ENCODE assay signal across 10 mouse cellular contexts in genomic region chr2:32730854-32731253, GRCm38 (mm10). TPM values are rescaled to one million over a fixed set of nuclear protein-coding genes. Genes with fewer than 3 reads are reported as not detected.
DNase-seq lines count a peak whose midpoint lies in the region; ATAC-seq and TF ChIP-seq lines count a peak whose summit lies in the region.
"Had no signal": no experiment of that assay in that cellular context is flagged by ENCODE, and none has a peak within 500 bp of the region (broad histone marks: within the 10 kb centered on the region; RNA-seq: fewer than 3 reads in every experiment).

No protein-coding gene starts in this region.

- no peaks in the 10 kb centered on the region for H3K9me3 ChIP-seq in kidney, embryonic 14.5 days (ENCODE audit: control insufficient read depth, low read length)
- H3K9me3 ChIP-seq in embryonic facial prominence, embryonic 12.5 days = no peaks in the 10 kb centered on the region
- no peaks in the 10 kb centered on the region for H3K9me3 ChIP-seq in intestine, postnatal 0 days (ENCODE audit: control insufficient read depth)

- TF ChIP-seq CTCF in intestine, postnatal 0 days (IDR thresholded peaks at IDR 0.05; ENCODE audit: low read depth) = no peak

- no peak overlapping the region for H3K9ac ChIP-seq in kidney, embryonic 14.5 days (ENCODE audit: low read depth, low read length)
- no peak overlapping the region for H3K9ac ChIP-seq in embryonic facial prominence, embryonic 12.5 days
- no peak overlapping the region; the same call in 1 of the 2 replicates for H3K9ac ChIP-seq in intestine, postnatal 0 days (ENCODE audit: low read depth, low read length)
- H3K9ac ChIP-seq: liver, embryonic 14.5 days had no signal

- no peaks in the 10 kb centered on the region for H3K36me3 ChIP-seq in kidney, embryonic 14.5 days (ENCODE audit: control insufficient read depth, insufficient read depth, low read length)
- no peaks in the 10 kb centered on the region for H3K36me3 ChIP-seq in embryonic facial prominence, embryonic 12.5 days
- H3K36me3 ChIP-seq in intestine, postnatal 0 days (ENCODE audit: control insufficient read depth, insufficient read depth) = no peaks in the 10 kb centered on the region

- peaks cover 26% of the 10 kb centered on the region for H3K4me1 ChIP-seq in kidney, embryonic 14.5 days (ENCODE audit: control insufficient read depth, insufficient read depth, low read length)
- H3K4me1 ChIP-seq in embryonic facial prominence, embryonic 12.5 days = peaks cover 54% of the 10 kb centered on the region
- no peaks in the 10 kb centered on the region for H3K4me1 ChIP-seq in intestine, postnatal 0 days (replicated peaks; ENCODE audit: control insufficient read depth, insufficient read depth, low read length)

- peak overlapping the region; percentile 71; the same call in 1 of the 2 replicates for H3K27ac ChIP-seq in kidney, embryonic 14.5 days (ENCODE audit: low read depth, low read length)
- H3K27ac ChIP-seq in embryonic facial prominence, embryonic 12.5 days = peak overlapping the region; percentile 81
- 0 out of 2 replicates have a peak overlapping the region, but pooled peaks have one; percentile 28 for H3K27ac ChIP-seq in intestine, postnatal 0 days (ENCODE audit: low read depth, low read length)
- H3K27ac ChIP-seq: liver, embryonic 14.5 days had no signal

- no peak for DNase-seq in kidney, adult 8-10 months
- peak; percentile 83 for DNase-seq in mesoderm, embryonic 11.5 days (ENCODE audit: low read depth, low spot score)
- DNase-seq in retina, embryonic 14.5 days (ENCODE audit: low spot score) = no peak
- DNase-seq in urinary bladder, postnatal 25 days (ENCODE audit: low spot score) = no peak
- DNase-seq: gastrocnemius, postnatal 25 days had no signal

- peak overlapping the region; percentile 29 for H3K4me2 ChIP-seq in kidney, embryonic 14.5 days (replicated peaks; ENCODE audit: low read depth, low read length)
- H3K4me2 ChIP-seq in embryonic facial prominence, embryonic 12.5 days (replicated peaks) = peak overlapping the region; percentile 28
- no peak overlapping the region for H3K4me2 ChIP-seq in intestine, postnatal 0 days (replicated peaks; ENCODE audit: low read depth)

- 17% methylated on average over 11 of the region's 11 CpGs for WGBS in kidney, embryonic 14.5 days
- 13% methylated on average over 11 of the region's 11 CpGs for WGBS in embryonic facial prominence, embryonic 12.5 days
- 49% methylated on average over 11 of the region's 11 CpGs for WGBS in intestine, postnatal 0 days

- H3K27me3 ChIP-seq in kidney, embryonic 14.5 days (ENCODE audit: control insufficient read depth, insufficient read depth, low read length) = no peaks in the 10 kb centered on the region
- H3K27me3 ChIP-seq in embryonic facial prominence, embryonic 12.5 days = no peaks in the 10 kb centered on the region
- H3K27me3 ChIP-seq in intestine, postnatal 0 days (replicated peaks; ENCODE audit: control insufficient read depth, insufficient read depth, low read length) = no peaks in the 10 kb centered on the region

- no peak overlapping the region; the same call in 1 of the 2 replicates for H3K4me3 ChIP-seq in kidney, embryonic 14.5 days (ENCODE audit: low read length)
- H3K4me3 ChIP-seq in embryonic facial prominence, embryonic 12.5 days = peak overlapping the region; percentile 9; the same call in 1 of the 2 replicates
- H3K4me3 ChIP-seq in intestine, postnatal 0 days (ENCODE audit: low read depth, low read length) = no peak overlapping the region

- ATAC-seq in kidney, embryonic 14.5 days (ENCODE audit: low FRiP score, low TSS enrichment) = no peak
- peak; percentile 54; the same call in 1 of the 2 replicates for ATAC-seq in embryonic facial prominence, embryonic 12.5 days (ENCODE audit: insufficient number of reproducible peaks, insufficient read depth, low FRiP score, low TSS enrichment)
- ATAC-seq in intestine, postnatal 0 days = no peak
- ATAC-seq in activated CD4-positive, CD25-positive, alpha-beta regulatory T cell, adult 4 months = no peak

RNA-seq across cellular contexts. Expression of gene 6330409D20Rik, which starts 10.0 kb away (rescaled TPM):
- not detected in 2 replicates for polyA plus RNA-seq in kidney, embryonic 14.5 days (2014; fragmentation: Nextera tagmentation; extraction: Ambion mirVana)
- 0.34 and 0.43 TPM in 2 replicates for polyA plus RNA-seq in embryonic facial prominence, embryonic 12.5 days (2016; fragmentation: Nextera tagmentation; extraction: Ambion mirVana)
- 0.18 TPM in 2 replicates for polyA plus RNA-seq in intestine, postnatal 0 days (2015; fragmentation: Nextera tagmentation; extraction: Ambion mirVana)
- under 1 TPM in 1 of 2 experiments, not detected in 1; 0.99 TPM for polyA plus RNA-seq in activated CD4-positive, CD25-positive, alpha-beta regulatory T cell, adult 4 months (2017; shearing (Covaris generic))

RNA-seq across cellular contexts. Expression of gene Sh2d3c, which starts 10.0 kb away (rescaled TPM):
- 19.8 and 25.4 TPM in 2 replicates for polyA plus RNA-seq in kidney, embryonic 14.5 days (2014; fragmentation: Nextera tagmentation; extraction: Ambion mirVana)
- 27.6 and 29.1 TPM in 2 replicates for polyA plus RNA-seq in embryonic facial prominence, embryonic 12.5 days (2016; fragmentation: Nextera tagmentation; extraction: Ambion mirVana)
- polyA plus RNA-seq in intestine, postnatal 0 days (2015; fragmentation: Nextera tagmentation; extraction: Ambion mirVana) = 11.2 and 11.7 TPM in 2 replicates
- polyA plus RNA-seq in activated CD4-positive, CD25-positive, alpha-beta regulatory T cell, adult 4 months (2017; shearing (Covaris generic)) = 10 to 100 TPM; 62.2 to 84.6 TPM

RNA-seq across cellular contexts. Expression of gene Cdk9, which starts 18.0 kb away (rescaled TPM):
- 105 and 106 TPM in 2 replicates for polyA plus RNA-seq in kidney, embryonic 14.5 days (2014; fragmentation: Nextera tagmentation; extraction: Ambion mirVana)
- 121 and 126 TPM in 2 replicates for polyA plus RNA-seq in embryonic facial prominence, embryonic 12.5 days (2016; fragmentation: Nextera tagmentation; extraction: Ambion mirVana)
- polyA plus RNA-seq in intestine, postnatal 0 days (2015; fragmentation: Nextera tagmentation; extraction: Ambion mirVana) = 54.0 and 62.2 TPM in 2 replicates
- 10 to 100 TPM; 26.2 to 26.4 TPM for polyA plus RNA-seq in activated CD4-positive, CD25-positive, alpha-beta regulatory T cell, adult 4 months (2017; shearing (Covaris generic))

RNA-seq across cellular contexts. Expression of gene Tor2a, which starts 26.2 kb away (rescaled TPM):
- 75.6 and 76.8 TPM in 2 replicates for polyA plus RNA-seq in kidney, embryonic 14.5 days (2014; fragmentation: Nextera tagmentation; extraction: Ambion mirVana)
- 61.5 and 67.0 TPM in 2 replicates for polyA plus RNA-seq in embryonic facial prominence, embryonic 12.5 days (2016; fragmentation: Nextera tagmentation; extraction: Ambion mirVana)
- 59.2 and 60.4 TPM in 2 replicates for polyA plus RNA-seq in intestine, postnatal 0 days (2015; fragmentation: Nextera tagmentation; extraction: Ambion mirVana)
- polyA plus RNA-seq in activated CD4-positive, CD25-positive, alpha-beta regulatory T cell, adult 4 months (2017; shearing (Covaris generic)) = 10 to 100 TPM; 58.9 to 62.2 TPM

RNA-seq across cellular contexts. Expression of gene Fpgs, which starts 26.9 kb away (rescaled TPM):
- 27.1 and 33.2 TPM in 2 replicates for polyA plus RNA-seq in kidney, embryonic 14.5 days (2014; fragmentation: Nextera tagmentation; extraction: Ambion mirVana)
- polyA plus RNA-seq in embryonic facial prominence, embryonic 12.5 days (2016; fragmentation: Nextera tagmentation; extraction: Ambion mirVana) = 31.1 and 32.3 TPM in 2 replicates
- 12.4 and 15.2 TPM in 2 replicates for polyA plus RNA-seq in intestine, postnatal 0 days (2015; fragmentation: Nextera tagmentation; extraction: Ambion mirVana)
- polyA plus RNA-seq in activated CD4-positive, CD25-positive, alpha-beta regulatory T cell, adult 4 months (2017; shearing (Covaris generic)) = 1 to 10 TPM; 3.8 to 6.2 TPM

Comparison
In these comparisons a context has a peak if more than half of its experiments do, and no peak if none do; other contexts are left out.
1. H3K27ac ChIP-seq: peak in every context shown above with its lines; median percentile 81 in embryonic facial prominence, embryonic 12.5 days; 71 in kidney, embryonic 14.5 days; 28 in intestine, postnatal 0 days.